Mouse (Mus musculus) spleen, adult 2 months (tissue): ENCODE results near the gene Akap13. TPM values are rescaled to one million over a fixed set of nuclear protein-coding genes. Genes with fewer than 3 reads are reported as not detected.

Source experiments
- DNase-seq, 2 experiments: peaks; one replicate each; pipeline versions ENCODE4 v3.0.0 to v3.0.0-alpha.2; 2012 to 2021; ENCODE audit warnings: low spot score in 2 of 2, low read depth in 1 of 2
- H3K27ac ChIP-seq: fragments of 200-500 bp; 2 replicates; pipeline ENCODE4 v1.5.1; 2012; ENCODE audit warnings: low read length, inconsistent platforms; ENCODE audit not compliant: insufficient read depth
- H3K27me3 ChIP-seq: fragments of 200-500 bp; 2 replicates; pipeline ENCODE4 v1.6.1; 2012; ENCODE audit warnings: mild to moderate bottlenecking, moderate library complexity, low read length, inconsistent platforms; ENCODE audit not compliant: control insufficient read depth, insufficient read depth
- H3K36me3 ChIP-seq: fragments of 200-500 bp; 2 replicates; pipeline ENCODE4 v1.6.1; 2012; ENCODE audit warnings: mild to moderate bottlenecking, low read length, inconsistent platforms; ENCODE audit not compliant: control insufficient read depth, insufficient read depth
- H3K4me1 ChIP-seq: fragments of 200-500 bp; 2 replicates; pipeline ENCODE4 v1.6.1; 2011; ENCODE audit warnings: inconsistent platforms; ENCODE audit not compliant: control insufficient read depth, insufficient read depth, insufficient read length
- H3K4me3 ChIP-seq: fragments of 200-500 bp; 2 replicates; pipeline ENCODE4 v1.5.1; 2011; ENCODE audit warnings: mild to moderate bottlenecking, inconsistent platforms; ENCODE audit not compliant: insufficient read depth, insufficient read length; ENCODE audit errors: extremely low read depth
- CTCF ChIP-seq: fragments of 200-500 bp; IDR thresholded peaks from 2 replicates; pipeline ENCODE4 v1.5.1; 2011; ENCODE audit warnings: mild to moderate bottlenecking, inconsistent platforms; ENCODE audit not compliant: insufficient read depth, insufficient read length, insufficient replicate concordance; ENCODE audit errors: extremely low read depth
- POLR2A ChIP-seq: fragments of 200-500 bp; IDR thresholded peaks from 2 replicates; pipeline ENCODE4 v1.6.1; 2011; ENCODE audit warnings: low read depth, low read length, inconsistent platforms
- WGBS: fragments of 180-500 bp; shearing (Covaris S2); methylation state at CpG from one replicate; pipeline ENCODE4 v1.1.7; 2018; 5-methylcytosine and 5-hydroxymethylcytosine counted together
- polyA plus RNA-seq: library from polyadenylated mRNA; depleted of rRNA; stranded (reverse); fragments of >200 nt; gene quantifications from 2 replicates; pipeline ENCODE4 v1.2.3, GENCODE M21; 2012

The Akap13 gene
- polyA plus RNA-seq, 1 experiment, result 34.2 TPM

DNA sequence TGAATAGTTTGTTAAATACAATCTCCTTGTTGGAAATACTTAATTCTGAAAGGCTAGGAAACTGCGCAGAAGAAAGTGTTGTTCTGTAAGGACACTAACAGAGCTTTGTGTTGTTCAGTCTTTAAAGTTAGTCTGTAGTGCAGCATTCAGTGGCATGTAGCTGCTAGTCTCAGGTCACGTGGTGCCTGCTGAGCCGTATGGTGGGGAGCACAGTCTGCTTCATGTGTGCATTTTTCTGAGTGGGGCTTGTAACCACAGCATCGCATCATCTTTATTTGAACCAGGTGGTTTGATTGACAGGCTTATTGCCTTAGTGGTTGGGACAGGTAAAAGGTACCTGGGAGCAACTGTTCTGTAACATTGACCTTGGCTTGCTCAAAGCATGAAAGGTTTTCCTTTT lies 123.3 kb downstream of the Akap13 start:
- no peaks in the 10 kb centered on the region for H3K27me3 ChIP-seq
- TF ChIP-seq CTCF, result no peak
- TF ChIP-seq POLR2A, result no peak
- no peak overlapping the region for H3K4me3 ChIP-seq
- H3K4me1 ChIP-seq, result peaks cover 8% of the 10 kb centered on the region
- H3K36me3 ChIP-seq, result peaks cover 4% of the 10 kb centered on the region; the same call in 1 of the 2 replicates
- WGBS, result 76% methylated on average over 4 of the region's 4 CpGs
- no peak overlapping the region for H3K27ac ChIP-seq
- DNase-seq, result no peak

DNA sequence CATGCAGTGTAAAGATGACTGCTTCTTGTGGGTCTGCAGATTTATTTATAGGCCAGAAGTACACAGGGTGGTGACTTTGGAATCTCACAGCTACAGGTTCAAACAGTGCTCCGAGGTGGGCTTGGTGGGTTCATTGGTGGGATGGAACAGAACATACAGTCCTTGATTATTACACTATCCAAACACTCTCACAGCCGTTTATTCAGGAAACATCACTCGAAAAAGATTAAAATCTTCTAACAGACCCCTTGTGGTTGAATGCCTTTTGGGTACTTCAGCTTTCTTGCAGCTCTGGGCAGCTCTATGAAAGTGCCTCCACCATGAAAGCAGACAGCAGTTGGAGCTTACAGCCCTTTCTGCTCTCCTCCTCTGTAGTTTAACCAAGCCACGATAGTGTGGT lies 126.8 kb downstream of the Akap13 start:
- no peak for DNase-seq
- peaks cover 3% of the 10 kb centered on the region; the same call in 1 of the 2 replicates for H3K4me1 ChIP-seq
- no peak overlapping the region for H3K4me3 ChIP-seq
- no peaks in the 10 kb centered on the region for H3K27me3 ChIP-seq
- 16% methylated on average over 4 of the region's 4 CpGs for WGBS
- TF ChIP-seq POLR2A (no peak), CTCF (no peak)
- no peak overlapping the region for H3K27ac ChIP-seq
- H3K36me3 ChIP-seq, result peaks cover 4% of the 10 kb centered on the region; the same call in 1 of the 2 replicates

DNA sequence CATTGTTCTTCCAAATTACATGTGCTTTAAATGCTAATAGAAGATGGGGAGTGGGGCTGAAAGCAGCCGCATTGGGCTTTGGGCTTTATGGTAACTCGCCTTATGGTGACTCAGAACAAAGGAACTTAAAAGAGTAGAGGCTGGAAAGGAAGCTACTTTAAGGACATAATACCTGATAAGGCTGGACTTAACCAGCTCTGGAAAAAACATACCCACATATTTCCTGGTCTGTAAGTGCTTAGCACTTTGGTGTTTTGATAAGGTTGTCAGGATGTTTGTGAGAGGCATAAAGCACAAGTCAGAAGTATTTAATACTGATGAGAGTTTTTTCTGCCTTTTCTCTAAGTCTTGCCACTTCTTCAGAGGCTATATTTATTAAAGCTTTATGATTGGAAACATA lies 128.8 kb downstream of the Akap13 start:
- no peak overlapping the region for H3K27ac ChIP-seq
- H3K4me3 ChIP-seq, result no peak overlapping the region
- H3K4me1 ChIP-seq, result peaks cover 5% of the 10 kb centered on the region
- peaks cover 4% of the 10 kb centered on the region; the same call in 1 of the 2 replicates for H3K36me3 ChIP-seq
- 68% methylated on average over 2 of the region's 2 CpGs for WGBS
- H3K27me3 ChIP-seq, result no peaks in the 10 kb centered on the region
- no peak for TF ChIP-seq CTCF
- TF ChIP-seq POLR2A, result no peak
- no peak for DNase-seq

DNA sequence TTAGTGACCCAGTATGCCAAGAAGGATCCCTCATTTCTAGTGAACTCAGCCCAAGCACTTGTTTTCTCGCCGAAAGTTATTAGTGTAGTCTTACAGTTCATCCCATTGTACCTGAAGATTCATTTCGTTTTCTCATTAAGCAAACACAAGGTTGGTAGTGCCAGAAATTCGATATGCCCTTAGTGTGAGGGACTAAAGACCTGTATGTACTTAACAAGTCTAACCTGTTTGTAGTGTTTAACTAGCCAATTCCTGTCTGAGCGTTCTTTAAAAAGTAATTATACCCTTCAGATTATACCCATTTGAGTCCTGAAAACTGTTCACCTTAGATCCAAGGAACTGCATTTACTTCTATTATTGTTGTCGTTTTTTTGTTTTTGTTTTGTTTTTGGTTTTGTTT lies 130.1 kb downstream of the Akap13 start:
- Histone ChIP-seq H3K4me3 (no peak overlapping the region), H3K27ac (no peak overlapping the region), H3K36me3 (no peaks in the 10 kb centered on the region; the same call in 1 of the 2 replicates), H3K4me1 (peaks cover 7% of the 10 kb centered on the region), H3K27me3 (no peaks in the 10 kb centered on the region)
- no peak for DNase-seq
- no peak for TF ChIP-seq POLR2A
- no peak for TF ChIP-seq CTCF
- WGBS, result 77% methylated on average over 6 of the region's 6 CpGs

DNA sequence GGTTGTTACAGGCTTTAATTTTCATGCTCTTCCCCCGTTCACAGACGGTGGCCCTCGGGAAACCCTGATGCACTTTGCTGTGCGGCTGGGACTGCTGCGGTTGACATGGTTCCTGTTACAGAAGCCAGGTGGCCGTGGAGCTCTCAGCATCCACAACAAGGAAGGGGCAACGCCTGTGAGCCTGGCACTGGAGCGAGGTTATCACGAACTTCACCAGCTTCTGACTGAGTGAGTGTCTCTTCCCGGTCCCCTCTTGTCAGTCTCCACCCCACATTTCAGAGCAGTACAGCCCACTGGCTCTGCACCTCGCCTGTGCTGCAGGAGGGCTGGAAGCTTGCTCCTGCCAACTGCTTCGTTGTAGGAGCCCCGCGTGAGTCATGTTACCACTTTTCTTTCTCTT lies 130.8 kb downstream of the Akap13 start:
- Histone ChIP-seq H3K36me3 (no peaks in the 10 kb centered on the region; the same call in 1 of the 2 replicates), H3K27me3 (no peaks in the 10 kb centered on the region), H3K27ac (peak overlapping the region; percentile 92), H3K4me1 (peaks cover 9% of the 10 kb centered on the region), H3K4me3 (peak overlapping the region; percentile 69)
- peak; percentile 61 to 73 for DNase-seq
- TF ChIP-seq POLR2A (0 out of 2 replicates have a peak, but pooled peaks have one; percentile 18), CTCF (no peak)
- 4% methylated on average over 14 of the region's 14 CpGs for WGBS

DNA sequence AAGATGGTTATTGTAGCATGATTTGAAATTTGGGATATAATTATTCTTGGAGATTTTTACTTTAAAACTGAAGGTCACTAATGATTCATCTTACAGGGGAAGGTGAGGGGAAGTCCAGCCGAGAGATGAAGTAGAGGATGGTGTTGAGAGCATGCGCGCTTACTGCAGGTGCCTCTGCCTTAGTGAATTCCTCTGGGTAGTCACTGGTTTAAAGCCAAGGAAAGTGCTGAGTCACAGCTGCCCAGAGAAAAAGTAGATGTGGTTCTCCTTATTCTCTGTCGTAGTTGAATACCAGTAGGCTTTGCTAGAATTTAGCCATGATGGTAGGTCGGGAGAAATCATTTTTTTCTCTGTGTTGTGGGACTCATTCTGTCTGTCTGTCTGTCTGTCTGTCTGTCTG lies 132.4 kb downstream of the Akap13 start:
- Histone ChIP-seq H3K27me3 (no peaks in the 10 kb centered on the region), H3K4me1 (peaks cover 13% of the 10 kb centered on the region), H3K36me3 (peaks cover 2% of the 10 kb centered on the region), H3K27ac (no peak overlapping the region; the same call in none of the 2 replicates), H3K4me3 (peak overlapping the region; percentile 48; the same call in 1 of the 2 replicates)
- TF ChIP-seq CTCF, result no peak
- no peak for TF ChIP-seq POLR2A
- WGBS, result 20% methylated on average over 5 of the region's 5 CpGs
- no peak for DNase-seq

DNA sequence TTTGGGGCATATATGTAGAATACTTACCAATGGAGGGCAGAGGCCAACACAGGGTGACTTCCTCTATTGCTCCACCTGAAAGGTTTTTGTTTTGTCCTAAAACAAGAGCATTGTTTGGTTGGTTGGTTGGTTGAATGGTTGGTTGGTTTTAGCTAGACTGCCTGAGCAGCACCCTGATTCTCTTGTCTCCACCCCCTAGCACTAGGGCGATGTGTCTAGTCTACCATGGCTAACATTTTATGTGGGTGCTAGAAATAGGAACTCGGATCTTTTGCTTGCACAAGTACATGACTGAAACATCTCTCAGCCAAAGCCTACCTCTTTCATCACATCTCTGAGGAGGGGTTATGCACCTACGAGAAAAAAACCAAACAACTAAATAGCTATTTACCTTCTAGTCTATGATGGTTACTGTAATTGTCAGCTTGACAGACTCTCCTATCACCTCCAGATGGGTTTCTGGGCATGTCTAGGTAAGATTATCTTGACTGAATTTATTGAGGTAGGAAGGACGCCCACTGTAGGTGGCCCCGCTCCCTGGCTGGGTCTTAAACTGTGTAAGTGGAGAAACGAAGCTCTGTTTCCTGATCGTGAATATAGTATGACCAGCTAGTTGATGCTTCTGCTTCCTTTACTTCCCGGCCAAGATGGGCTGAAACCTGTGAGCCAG lies 134.1 kb downstream of the Akap13 start:
- Histone ChIP-seq H3K4me1 (peaks cover 13% of the 10 kb centered on the region), H3K4me3 (no peak overlapping the region)
- 37% methylated on average over 8 of the region's 8 CpGs for WGBS

More for the DNA sequence above, 134.1 kb downstream of the Akap13 start:
- TF ChIP-seq POLR2A (no peak), CTCF (no peak)
- Histone ChIP-seq H3K36me3 (peaks cover 2% of the 10 kb centered on the region), H3K27me3 (no peaks in the 10 kb centered on the region), H3K27ac (peak overlapping the region; percentile 76)
- peak; percentile 45 to 84 for DNase-seq
